Mouse (Mus musculus): Measurements from ENCODE around the gene Rufy2.

The Rufy2 gene

DNA sequence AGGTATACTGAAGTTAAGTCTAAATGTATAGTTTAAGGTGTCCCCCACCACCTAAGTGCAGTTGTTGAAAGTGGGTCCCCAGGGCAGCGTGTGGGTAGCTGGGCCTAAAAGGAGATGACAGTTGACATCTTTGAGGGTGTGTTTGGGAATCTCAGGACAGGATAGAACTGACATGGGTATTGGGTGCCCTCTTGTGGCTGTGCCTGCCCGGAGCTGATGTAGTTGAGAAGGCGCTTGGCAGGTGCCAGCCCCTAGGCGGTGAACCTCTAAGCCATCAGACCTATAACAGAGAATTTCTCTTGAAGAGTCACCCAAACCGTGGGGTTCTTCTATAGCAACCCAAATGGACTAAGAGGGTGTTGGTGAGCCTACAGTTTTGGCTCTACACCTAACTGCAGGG lies 86.0 kb downstream of the Rufy2 start:
- in situ Hi-C loops (cut with MboI; ENCODE audit: low pct_unique_long_range_greater_than_20kb in 1 of 2, low sequenced_read_pairs in 2 of 2, unreplicated experiment in 1 of 2), result loop anchor here in 1 of 2 experiments (10.0 kb wide), 1 partner anchor 81 kb away; the partner anchor contains the start of gene Rufy2

Data from mouse embryonic stem cell (cell line).